18 mouse cellular contexts compared by ENCODE assay signal in the genomic region with DNA sequence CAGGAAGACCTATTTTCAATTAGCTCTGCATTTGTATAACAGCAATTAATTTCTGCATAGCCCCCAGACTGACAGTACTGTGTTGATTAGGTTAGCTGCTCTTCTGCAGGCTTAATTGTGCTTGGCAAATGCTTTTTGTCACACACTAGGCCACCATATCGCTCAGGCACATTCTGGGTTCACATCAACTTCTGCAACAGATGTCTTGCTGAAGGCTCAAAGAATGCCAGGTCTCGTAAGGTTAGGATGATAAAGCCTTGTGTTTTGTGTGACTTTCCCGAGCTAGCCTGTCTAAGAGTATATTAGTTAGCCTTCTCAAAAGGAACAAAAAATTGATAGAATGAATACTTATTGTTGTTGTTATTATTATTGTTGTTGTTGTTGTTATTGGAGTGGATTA.
A peak's percentile ranks its signal among the peaks of the same experiment; 100 is the strongest.
DNase-seq lines count a peak whose midpoint lies in the region; ATAC-seq lines count a peak whose summit lies in the region.
"Had no signal": no experiment of that assay in that cellular context is flagged by ENCODE, and none has a peak within 500 bp of the region (broad histone marks: within the 10 kb centered on the region; RNA-seq: fewer than 3 reads in every experiment).

No protein-coding gene starts in this region.

- no peaks in the 10 kb centered on the region for H3K4me1 ChIP-seq in heart, embryonic 10.5 days
- H3K4me1 ChIP-seq in midbrain, embryonic 10.5 days: peaks cover 12% of the 10 kb centered on the region
- no peaks in the 10 kb centered on the region for H3K4me1 ChIP-seq in midbrain, embryonic 14.5 days (ENCODE audit: control insufficient read depth, insufficient read depth, low read length)
- no peaks in the 10 kb centered on the region for H3K4me1 ChIP-seq in limb, embryonic 10.5 days
- H3K4me1 ChIP-seq: embryonic facial prominence, embryonic 10.5 days; embryonic facial prominence, embryonic 12.5 days had no signal

- DNase-seq in heart, embryonic 10.5 days (ENCODE audit: low spot score): peak; percentile 53
- no peak for DNase-seq in heart, postnatal 10 days
- peak; percentile 2 for DNase-seq in midbrain, embryonic 10.5 days (ENCODE audit: low spot score)
- no peak for DNase-seq in midbrain, embryonic 14.5 days
- DNase-seq in limb, embryonic 10.5 days (ENCODE audit: low spot score): peak; percentile 7
- no peak for DNase-seq in urinary bladder, postnatal 10 days (ENCODE audit: low spot score)
- DNase-seq: adrenal gland, adult 2 months; adrenal gland, postnatal 10 days; adrenal gland, postnatal 25 days; cerebellum, adult 11-12 months; cerebellum, adult 2 months; cerebellum, adult 9-10 months; cerebellum, postnatal 10 days; cerebellum, postnatal 25 days had no signal

- no peak overlapping the region for H3K9ac ChIP-seq in midbrain, embryonic 14.5 days (replicated peaks; ENCODE audit: low read length)
- H3K9ac ChIP-seq: embryonic facial prominence, embryonic 12.5 days; forebrain, embryonic 13.5 days; forebrain, embryonic 15.5 days had no signal

- no peaks in the 10 kb centered on the region for H3K36me3 ChIP-seq in heart, embryonic 10.5 days
- no peaks in the 10 kb centered on the region for H3K36me3 ChIP-seq in midbrain, embryonic 10.5 days
- no peaks in the 10 kb centered on the region for H3K36me3 ChIP-seq in midbrain, embryonic 14.5 days (ENCODE audit: control insufficient read depth, insufficient read depth, low read length)
- H3K36me3 ChIP-seq in limb, embryonic 10.5 days: no peaks in the 10 kb centered on the region
- H3K36me3 ChIP-seq: embryonic facial prominence, embryonic 10.5 days; embryonic facial prominence, embryonic 12.5 days; forebrain, embryonic 15.5 days had no signal

- 79% methylated on average over 3 of the region's 3 CpGs for WGBS in heart, embryonic 10.5 days
- WGBS in midbrain, embryonic 10.5 days: 90% methylated on average over 3 of the region's 3 CpGs
- 86% methylated on average over 3 of the region's 3 CpGs for WGBS in midbrain, embryonic 14.5 days
- WGBS in limb, embryonic 10.5 days: 93% methylated on average over 3 of the region's 3 CpGs

- ATAC-seq in midbrain, embryonic 14.5 days (ENCODE audit: low FRiP score, low TSS enrichment): no peak
- ATAC-seq: forebrain, embryonic 13.5 days; forebrain, embryonic 15.5 days had no signal

- H3K4me3 ChIP-seq in heart, embryonic 10.5 days: no peak overlapping the region
- H3K4me3 ChIP-seq in midbrain, embryonic 10.5 days: no peak overlapping the region
- no peak overlapping the region for H3K4me3 ChIP-seq in midbrain, embryonic 14.5 days (replicated peaks; ENCODE audit: low read depth, low read length)
- no peak overlapping the region for H3K4me3 ChIP-seq in limb, embryonic 10.5 days
- H3K4me3 ChIP-seq: embryonic facial prominence, embryonic 10.5 days; embryonic facial prominence, embryonic 12.5 days; forebrain, embryonic 13.5 days; forebrain, embryonic 15.5 days had no signal

- intact Hi-C loops in heart, postnatal 10 days (cut with DNase I): loop anchor here (10.0 kb wide), 1 partner anchor 565 kb away; no protein-coding TSS in a partner anchor

- no peaks in the 10 kb centered on the region for H3K27me3 ChIP-seq in heart, embryonic 10.5 days (ENCODE audit: insufficient read depth, poor library complexity, severe bottlenecking)
- no peaks in the 10 kb centered on the region for H3K27me3 ChIP-seq in midbrain, embryonic 10.5 days (ENCODE audit: low read depth, poor library complexity, severe bottlenecking)
- no peaks in the 10 kb centered on the region for H3K27me3 ChIP-seq in midbrain, embryonic 14.5 days (ENCODE audit: control insufficient read depth, insufficient read depth, low read length)
- H3K27me3 ChIP-seq in limb, embryonic 10.5 days (ENCODE audit: low read depth, poor library complexity, severe bottlenecking): no peaks in the 10 kb centered on the region
- H3K27me3 ChIP-seq: embryonic facial prominence, embryonic 12.5 days; forebrain, embryonic 13.5 days; forebrain, embryonic 15.5 days had no signal

- no peaks in the 10 kb centered on the region for H3K9me3 ChIP-seq in heart, embryonic 10.5 days
- no peaks in the 10 kb centered on the region for H3K9me3 ChIP-seq in midbrain, embryonic 10.5 days (replicated peaks)
- no peaks in the 10 kb centered on the region for H3K9me3 ChIP-seq in midbrain, embryonic 14.5 days (ENCODE audit: control insufficient read depth, low read length)
- H3K9me3 ChIP-seq in limb, embryonic 10.5 days (replicated peaks): no peaks in the 10 kb centered on the region
- H3K9me3 ChIP-seq: embryonic facial prominence, embryonic 10.5 days; forebrain, embryonic 15.5 days had no signal

- no peak overlapping the region for H3K27ac ChIP-seq in heart, embryonic 10.5 days
- no peak overlapping the region for H3K27ac ChIP-seq in midbrain, embryonic 10.5 days (replicated peaks)
- no peak overlapping the region for H3K27ac ChIP-seq in midbrain, embryonic 14.5 days (replicated peaks; ENCODE audit: low read depth, low read length)
- H3K27ac ChIP-seq in limb, embryonic 10.5 days: no peak overlapping the region
- H3K27ac ChIP-seq: embryonic facial prominence, embryonic 10.5 days; embryonic facial prominence, embryonic 12.5 days; forebrain, embryonic 13.5 days; forebrain, embryonic 15.5 days had no signal

- H3K4me2 ChIP-seq in midbrain, embryonic 14.5 days (ENCODE audit: low read length): no peak overlapping the region
- H3K4me2 ChIP-seq: embryonic facial prominence, embryonic 12.5 days; forebrain, embryonic 13.5 days; forebrain, embryonic 15.5 days had no signal

Comparison
In these comparisons a context has a peak if more than half of its experiments do, and no peak if none do; other contexts are left out.
1. DNase-seq: peak in heart, embryonic 10.5 days (single experiment), midbrain, embryonic 10.5 days (single experiment) and limb, embryonic 10.5 days (single experiment); none in heart, postnatal 10 days (0 of 2), midbrain, embryonic 14.5 days (single experiment) and urinary bladder, postnatal 10 days (single experiment).